Mouse (Mus musculus) effector memory CD4-positive, alpha-beta T cell, adult 7 months (primary cell): ENCODE measurements around the gene Msrb3. TPM values are rescaled to one million over a fixed set of nuclear protein-coding genes. Genes with fewer than 3 reads are reported as not detected.

Source experiments
- polyA plus RNA-seq: library from polyadenylated mRNA; unstranded; fragments of 100-300 nt; shearing (Covaris generic); gene quantifications from one replicate; pipeline ENCODE4 v1.2.1, GENCODE M21; 2017

The Msrb3 gene
- 0.26 TPM for polyA plus RNA-seq

DNA sequence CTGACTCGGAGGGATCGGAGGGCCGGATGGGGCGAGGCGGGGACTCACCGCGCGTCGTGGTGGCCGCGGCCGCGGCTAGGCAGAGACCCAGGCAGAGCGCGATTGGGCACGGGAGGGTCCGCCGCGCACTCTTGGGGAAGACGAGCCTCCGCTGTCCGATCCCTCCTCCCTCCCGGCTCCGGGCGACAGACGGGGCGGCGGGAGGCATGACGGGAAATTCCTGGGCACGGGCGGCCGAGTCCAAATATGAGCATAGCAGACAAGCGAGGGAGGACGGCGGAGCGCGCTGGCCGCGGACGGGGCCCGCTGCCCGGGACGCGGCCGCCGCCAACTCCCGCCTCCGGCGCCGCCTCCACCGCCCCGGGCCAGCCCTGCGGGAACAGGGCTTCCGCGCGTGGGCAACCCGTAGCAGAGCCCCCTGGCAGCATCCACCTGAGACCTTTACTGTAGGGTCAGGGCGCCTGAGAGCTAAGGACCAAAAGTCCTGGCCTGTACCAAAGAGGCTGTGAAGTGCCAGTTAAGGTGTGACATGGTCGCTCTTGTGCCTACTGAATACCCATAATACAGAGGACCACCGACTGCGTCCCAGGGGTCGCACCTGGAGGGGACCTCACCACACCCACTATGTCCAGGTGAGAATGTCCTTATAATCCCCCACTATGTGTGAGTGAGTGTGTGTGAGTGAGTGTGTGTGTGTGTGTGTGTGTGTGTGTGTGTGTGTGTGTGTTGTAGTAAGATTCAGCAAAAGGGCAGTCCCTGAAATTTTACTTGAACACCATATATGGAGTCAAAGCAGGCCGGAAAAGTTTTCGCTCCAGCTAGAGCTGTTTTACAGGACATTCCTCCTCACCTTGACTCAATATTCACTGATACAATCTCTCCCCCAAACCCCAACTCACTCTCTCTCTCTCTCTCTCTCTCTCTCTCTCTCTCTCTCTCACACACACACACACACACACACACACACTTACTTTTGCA lies at the start of gene Msrb3:
Msrb3 (minus strand) TSS at position 317 of the 978 bp plus-strand sequence.

Other genes starting within 250 kb of the Msrb3 start
- 38.7 TPM for gene Lemd3, start 80.2 kb upstream of the Msrb3 start, polyA plus RNA-seq
- gene Wif1, start 134.9 kb upstream of the Msrb3 start, polyA plus RNA-seq: not detected